Mouse (Mus musculus) macrophage (primary cell): Measurements from ENCODE around the gene Slc9b1. TPM values are rescaled to one million over a fixed set of nuclear protein-coding genes. Genes with fewer than 3 reads are reported as not detected.

ENCODE experiments used
- H3K27ac ChIP-seq: fragments of 350-480 bp; formaldehyde crosslinking; 2 replicates; pipeline ENCODE4 v1.9.0; 2021
- H3K36me3 ChIP-seq: fragments of 350-480 bp; formaldehyde crosslinking; 2 replicates; pipeline ENCODE4 v1.9.0; 2021; ENCODE audit errors: inconsistent target
- H3K4me3 ChIP-seq: fragments of 350-480 bp; formaldehyde crosslinking; 2 replicates; pipeline ENCODE4 v1.9.0; 2021; ENCODE audit errors: inconsistent target
- H3K79me2 ChIP-seq: fragments of 350-480 bp; formaldehyde crosslinking; 2 replicates; pipeline ENCODE4 v1.9.0; 2021; ENCODE audit errors: inconsistent target
- WGBS: methylation state at CpG from one replicate; pipeline ENCODE4 v1.1.7; 2026; ENCODE audit warnings: inconsistent platforms; ENCODE audit not compliant: missing documents; 5-methylcytosine and 5-hydroxymethylcytosine counted together
- polyA plus RNA-seq: library from polyadenylated mRNA; stranded (reverse); fragments of 250-400 nt; gene quantifications from 3 replicates; pipeline ENCODE4 v1.2.4, GENCODE M21; 2018; ENCODE audit warnings: inconsistent platforms

Gene Slc9b1
- polyA plus RNA-seq, 1 experiment from 2014 or later, result 0.42 TPM

- peaks cover 45% of the 10 kb centered on the region for H3K79me2 ChIP-seq
- WGBS, result 2% methylated on average over 56 of the region's 56 CpGs
- no peaks in the 10 kb centered on the region for H3K36me3 ChIP-seq
- H3K4me3 ChIP-seq, result peak within 1 kb of the TSS; percentile 62
- H3K27ac ChIP-seq, result peak within 1 kb of the TSS; percentile 64
Observed at GRCm38 (mm10) chr3:135437758-135438495, 90.1 kb downstream of the Slc9b1 start, which contains the start of gene Ube2d3. Ube2d3 (plus strand) TSS chr3:135438149.

GRCm38 (mm10) chr3:135438531-135438912 lies 90.7 kb downstream of the Slc9b1 start:
- WGBS, result under 1% methylated on average over 43 of the region's 50 CpGs
- Histone ChIP-seq H3K79me2 (peaks cover 51% of the 10 kb centered on the region), H3K36me3 (no peaks in the 10 kb centered on the region), H3K27ac (peak overlapping the region; percentile 64), H3K4me3 (peak overlapping the region; percentile 18; the same call in 1 of the 2 replicates)

GRCm38 (mm10) chr3:135438913-135439531 lies 91.2 kb downstream of the Slc9b1 start:
- Histone ChIP-seq H3K4me3 (peak overlapping the region; percentile 90), H3K27ac (peak overlapping the region; percentile 86), H3K36me3 (no peaks in the 10 kb centered on the region), H3K79me2 (peaks cover 56% of the 10 kb centered on the region)
- 2% methylated on average over 59 of the region's 76 CpGs for WGBS

- H3K27ac ChIP-seq, result peak overlapping the region; percentile 86
- WGBS, result under 1% methylated on average over 15 of the region's 15 CpGs
- peaks cover 62% of the 10 kb centered on the region for H3K79me2 ChIP-seq
- no peaks in the 10 kb centered on the region for H3K36me3 ChIP-seq
- peak overlapping the region; percentile 90 for H3K4me3 ChIP-seq
Observed at GRCm38 (mm10) chr3:135439651-135440050, 91.8 kb downstream of the Slc9b1 start.

GRCm38 (mm10) chr3:135440221-135440620 lies 92.4 kb downstream of the Slc9b1 start:
- 7% methylated on average over 7 of the region's 7 CpGs for WGBS
- H3K36me3 ChIP-seq, result no peaks in the 10 kb centered on the region
- peaks cover 68% of the 10 kb centered on the region for H3K79me2 ChIP-seq
- H3K4me3 ChIP-seq, result peak overlapping the region; percentile 90
- peak overlapping the region; percentile 86 for H3K27ac ChIP-seq

GRCm38 (mm10) chr3:135440621-135441020 lies 92.8 kb downstream of the Slc9b1 start:
- Histone ChIP-seq H3K79me2 (peaks cover 72% of the 10 kb centered on the region), H3K4me3 (peak overlapping the region; percentile 90), H3K36me3 (no peaks in the 10 kb centered on the region), H3K27ac (peak overlapping the region; percentile 86)
- WGBS, result 17% methylated on average over 10 of the region's 10 CpGs

GRCm38 (mm10) chr3:135444930-135445329 lies 97.1 kb downstream of the Slc9b1 start:
- Histone ChIP-seq H3K79me2 (peaks cover 100% of the 10 kb centered on the region), H3K36me3 (peaks cover 21% of the 10 kb centered on the region; the same call in 1 of the 2 replicates), H3K4me3 (no peak overlapping the region), H3K27ac (no peak overlapping the region)

Other genes starting within 250 kb of the Slc9b1 start
- gene Cenpe, start 135.5 kb upstream of the Slc9b1 start, polyA plus RNA-seq, result 1.2 to 7.5 TPM (median 6.7 TPM) in 3 replicates
- gene Bdh2, start 66.8 kb upstream of the Slc9b1 start, polyA plus RNA-seq, result 1.8 TPM in 1 of 3 replicates, not detected in the others
- 0.36 to 0.91 TPM (median 0.59 TPM) in 3 replicates for gene Slc9b2, start 40.3 kb upstream of the Slc9b1 start, polyA plus RNA-seq
- gene Cisd2, start 75.9 kb downstream of the Slc9b1 start, polyA plus RNA-seq, result 28.4 to 33.3 TPM (median 31.0 TPM) in 3 replicates
- 349 to 995 TPM (median 450 TPM) in 3 replicates for gene Ube2d3, start 90.1 kb downstream of the Slc9b1 start, polyA plus RNA-seq
- gene Manba, start 137.6 kb downstream of the Slc9b1 start, polyA plus RNA-seq, result 27.0 to 33.0 TPM (median 32.7 TPM) in 3 replicates